Mouse (Mus musculus): ENCODE measurements around the gene Unc93a. TPM values are rescaled to one million over a fixed set of nuclear protein-coding genes. Genes with fewer than 3 reads are reported as not detected.
"Not testable (repeated sequence)": the region's sequence is repeated elsewhere in the genome, so short reads cannot be mapped to it uniquely, and the experiment has no call there.

The Unc93a gene
- polyA plus RNA-seq, 1 experiment from 2014 or later, result not detected

DNA sequence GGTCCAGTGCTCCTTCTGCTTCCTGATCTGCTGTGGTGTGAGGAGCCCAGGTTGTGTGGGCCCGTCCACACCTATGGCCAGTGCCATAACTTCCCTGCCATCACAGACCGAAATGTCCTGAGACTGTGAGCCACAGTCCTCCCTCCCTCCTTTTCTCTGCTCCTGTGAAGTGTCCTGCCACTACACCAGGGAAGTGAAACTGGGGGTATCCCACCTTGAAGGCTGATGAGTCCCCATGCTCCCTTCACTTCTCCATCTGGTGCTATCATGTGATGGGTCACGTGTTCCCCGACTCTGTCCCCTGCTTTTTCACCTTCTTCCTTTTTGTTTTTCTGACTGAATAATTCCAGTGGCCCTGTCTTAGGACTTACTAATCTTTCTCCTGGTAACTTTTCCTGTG is 38.6 kb downstream of the Unc93a start:
- H3K27ac ChIP-seq (ENCODE audit: low read length); H3K4me3 ChIP-seq (ENCODE audit: low read depth, low read length); H3K4me2 ChIP-seq (ENCODE audit: low read depth, low read length); H3K36me3 ChIP-seq (ENCODE audit: control insufficient read depth, insufficient read depth); H3K4me1 ChIP-seq (ENCODE audit: control insufficient read depth, low read depth, low read length); ATAC-seq (ENCODE audit: low read depth); H3K9me3 ChIP-seq (replicated peaks; ENCODE audit: control insufficient read depth, low read length); H3K27me3 ChIP-seq (ENCODE audit: control insufficient read depth, insufficient read depth, low read depth, low read length); H3K9ac ChIP-seq (ENCODE audit: low read depth, low read length): not testable (repeated sequence)
- WGBS (ENCODE audit: insufficient replicate concordance), result no CpG with 5 or more reads among the region's 4 CpGs

DNA sequence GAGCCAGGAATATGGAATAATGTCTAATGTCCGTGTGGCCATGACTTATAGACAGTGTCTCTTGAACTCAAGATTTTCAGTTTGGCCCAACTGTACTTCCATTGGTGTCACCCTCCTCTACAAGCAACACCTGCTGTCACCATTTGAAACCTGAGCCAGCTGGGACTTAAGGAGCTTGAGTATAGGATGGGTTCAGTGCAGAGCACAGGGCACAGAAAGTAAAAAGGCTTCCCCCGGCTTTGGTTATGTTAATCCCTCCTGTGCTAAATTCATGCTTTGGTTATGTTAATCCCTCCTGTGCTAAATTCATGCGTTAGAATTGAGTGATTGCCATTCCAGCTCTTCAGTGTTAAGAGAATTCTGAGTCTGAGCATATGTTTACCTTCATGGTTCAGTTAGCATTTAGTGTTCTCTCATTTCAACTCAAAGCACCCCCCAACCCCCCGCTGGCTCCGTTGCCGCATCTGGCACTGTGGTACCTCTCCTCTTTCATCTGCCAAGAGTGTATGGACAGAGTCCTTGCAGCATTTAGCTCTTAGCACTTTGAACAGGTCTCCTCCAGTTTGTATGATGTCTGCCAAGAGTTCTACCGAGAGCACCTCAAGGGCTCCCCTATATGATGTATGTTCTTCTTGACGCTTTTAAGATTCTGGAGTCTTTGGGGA is 39.4 kb downstream of the Unc93a start:
- not testable (repeated sequence) for H3K27me3 ChIP-seq (ENCODE audit: control insufficient read depth, insufficient read depth, low read depth, low read length); H3K4me3 ChIP-seq (ENCODE audit: low read depth, low read length); H3K36me3 ChIP-seq (ENCODE audit: control insufficient read depth, insufficient read depth); H3K4me1 ChIP-seq (ENCODE audit: control insufficient read depth, low read depth, low read length); H3K9ac ChIP-seq (ENCODE audit: low read depth, low read length); ATAC-seq (ENCODE audit: low read depth); H3K9me3 ChIP-seq (replicated peaks; ENCODE audit: control insufficient read depth, low read length); H3K4me2 ChIP-seq (ENCODE audit: low read depth, low read length); H3K27ac ChIP-seq (ENCODE audit: low read length)
- WGBS (ENCODE audit: insufficient replicate concordance), result 60% methylated on average over 5 of the region's 8 CpGs

DNA sequence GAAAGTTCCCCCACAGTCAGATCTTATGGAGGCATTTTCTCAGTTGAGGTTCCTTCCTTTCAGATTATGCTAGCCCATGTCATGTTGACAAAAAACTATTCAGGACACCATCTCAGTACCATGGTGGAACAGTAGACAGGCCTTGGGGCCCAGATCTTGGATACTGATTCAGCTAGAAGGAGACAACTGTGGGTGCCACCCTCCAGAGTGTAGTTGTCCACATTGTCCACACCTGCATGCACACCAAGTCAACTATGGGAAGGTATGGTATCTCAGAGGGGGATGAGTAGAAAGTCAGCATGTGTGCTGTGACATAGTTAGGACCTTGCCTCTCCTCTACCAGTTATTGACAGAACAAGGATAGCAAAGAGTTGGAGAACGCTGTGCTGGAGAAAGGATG is 40.1 kb downstream of the Unc93a start:
- H3K27me3 ChIP-seq (ENCODE audit: control insufficient read depth, insufficient read depth, low read depth, low read length); H3K9ac ChIP-seq (ENCODE audit: low read depth, low read length); H3K27ac ChIP-seq (ENCODE audit: low read length); ATAC-seq (ENCODE audit: low read depth); H3K36me3 ChIP-seq (ENCODE audit: control insufficient read depth, insufficient read depth); H3K4me1 ChIP-seq (ENCODE audit: control insufficient read depth, low read depth, low read length); H3K9me3 ChIP-seq (replicated peaks; ENCODE audit: control insufficient read depth, low read length); H3K4me3 ChIP-seq (ENCODE audit: low read depth, low read length); H3K4me2 ChIP-seq (ENCODE audit: low read depth, low read length): not testable (repeated sequence)
- WGBS (ENCODE audit: insufficient replicate concordance), result no CpG with 5 or more reads among the region's 1 CpGs

DNA sequence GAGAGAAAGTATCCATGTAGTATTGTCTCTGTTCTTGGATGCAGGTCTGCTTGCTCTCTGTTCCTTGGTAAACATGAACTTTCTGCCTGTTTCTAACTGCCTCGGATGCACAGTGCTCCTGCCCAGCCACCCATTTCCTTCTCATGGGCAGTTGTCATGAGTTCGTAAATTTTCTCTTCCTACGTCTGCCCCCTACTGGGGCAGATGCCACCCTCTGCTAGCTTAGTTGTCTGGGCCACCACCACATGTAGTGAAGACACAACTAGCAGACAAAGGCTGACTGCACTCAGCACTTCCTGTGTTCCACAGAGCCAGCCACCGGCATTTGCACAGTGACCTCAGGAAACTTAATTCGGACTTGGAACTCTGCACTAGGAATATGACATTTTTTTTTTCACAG is 62.4 kb downstream of the Unc93a start:
- not testable (repeated sequence) for H3K27me3 ChIP-seq (ENCODE audit: control insufficient read depth, insufficient read depth, low read depth, low read length); H3K4me2 ChIP-seq (ENCODE audit: low read depth, low read length); H3K9me3 ChIP-seq (replicated peaks; ENCODE audit: control insufficient read depth, low read length); ATAC-seq (ENCODE audit: low read depth); H3K4me1 ChIP-seq (ENCODE audit: control insufficient read depth, low read depth, low read length); H3K9ac ChIP-seq (ENCODE audit: low read depth, low read length); H3K4me3 ChIP-seq (ENCODE audit: low read depth, low read length); H3K27ac ChIP-seq (ENCODE audit: low read length); H3K36me3 ChIP-seq (ENCODE audit: control insufficient read depth, insufficient read depth)
- 27% methylated on average over 3 of the region's 5 CpGs for WGBS (ENCODE audit: insufficient replicate concordance)

DNA sequence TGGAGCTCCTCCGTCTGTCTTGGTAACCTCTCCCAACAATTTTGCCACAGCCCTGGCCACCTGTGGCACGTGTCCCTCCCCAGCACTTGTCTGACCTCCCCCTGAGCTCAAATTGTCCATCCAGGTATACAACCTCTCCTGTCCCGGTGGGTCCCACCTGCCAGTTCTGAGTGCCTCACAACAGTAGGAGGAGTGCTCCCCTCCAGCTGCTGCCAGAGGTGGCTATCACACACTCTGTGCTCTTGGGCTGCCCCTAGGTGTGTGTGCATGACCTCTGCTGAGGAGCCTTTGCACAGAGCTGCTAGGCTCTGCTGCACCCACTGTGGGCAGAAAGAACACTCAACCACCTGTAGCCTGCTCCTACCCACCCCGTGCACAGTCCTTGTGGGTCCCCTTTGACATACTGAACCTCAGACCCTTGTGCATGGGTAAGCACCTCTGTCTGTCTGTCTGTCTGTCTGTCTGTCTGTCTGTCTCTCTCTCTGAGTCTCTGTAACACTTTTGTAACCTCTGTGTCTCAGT is 63.7 kb downstream of the Unc93a start:
- not testable (repeated sequence) for H3K4me3 ChIP-seq (ENCODE audit: low read depth, low read length); H3K4me1 ChIP-seq (ENCODE audit: control insufficient read depth, low read depth, low read length); H3K9me3 ChIP-seq (replicated peaks; ENCODE audit: control insufficient read depth, low read length); H3K36me3 ChIP-seq (ENCODE audit: control insufficient read depth, insufficient read depth); H3K27ac ChIP-seq (ENCODE audit: low read length); H3K27me3 ChIP-seq (ENCODE audit: control insufficient read depth, insufficient read depth, low read depth, low read length); H3K9ac ChIP-seq (ENCODE audit: low read depth, low read length); H3K4me2 ChIP-seq (ENCODE audit: low read depth, low read length); ATAC-seq (ENCODE audit: low read depth)
- WGBS (ENCODE audit: insufficient replicate concordance), result 55% methylated on average over 1 of the region's 4 CpGs

DNA sequence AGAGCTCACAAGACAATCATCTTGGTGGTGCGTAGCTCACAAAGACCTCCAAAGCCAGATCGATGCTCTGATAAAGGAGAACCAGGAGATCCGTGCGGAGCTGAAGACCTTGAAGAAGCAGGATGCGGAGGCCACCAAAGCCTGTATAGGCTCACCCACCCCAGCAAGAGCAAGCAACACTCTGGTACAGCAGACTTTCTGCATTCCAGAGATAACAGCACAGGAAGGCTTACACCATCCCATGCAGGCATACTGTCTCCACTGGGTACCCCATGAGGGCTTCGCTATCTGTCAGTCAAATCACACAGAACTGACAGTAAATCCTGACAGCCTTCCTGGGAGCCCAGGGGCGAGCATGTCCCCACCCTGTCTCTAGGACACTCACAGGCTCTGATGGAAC is 68.7 kb downstream of the Unc93a start:
- H3K4me1 ChIP-seq (ENCODE audit: control insufficient read depth, low read depth, low read length); H3K27me3 ChIP-seq (ENCODE audit: control insufficient read depth, insufficient read depth, low read depth, low read length); H3K9me3 ChIP-seq (replicated peaks; ENCODE audit: control insufficient read depth, low read length); H3K4me2 ChIP-seq (ENCODE audit: low read depth, low read length); ATAC-seq (ENCODE audit: low read depth); H3K9ac ChIP-seq (ENCODE audit: low read depth, low read length); H3K4me3 ChIP-seq (ENCODE audit: low read depth, low read length); H3K36me3 ChIP-seq (ENCODE audit: control insufficient read depth, insufficient read depth); H3K27ac ChIP-seq (ENCODE audit: low read length): not testable (repeated sequence)
- 61% methylated on average over 4 of the region's 7 CpGs for WGBS (ENCODE audit: insufficient replicate concordance)

DNA sequence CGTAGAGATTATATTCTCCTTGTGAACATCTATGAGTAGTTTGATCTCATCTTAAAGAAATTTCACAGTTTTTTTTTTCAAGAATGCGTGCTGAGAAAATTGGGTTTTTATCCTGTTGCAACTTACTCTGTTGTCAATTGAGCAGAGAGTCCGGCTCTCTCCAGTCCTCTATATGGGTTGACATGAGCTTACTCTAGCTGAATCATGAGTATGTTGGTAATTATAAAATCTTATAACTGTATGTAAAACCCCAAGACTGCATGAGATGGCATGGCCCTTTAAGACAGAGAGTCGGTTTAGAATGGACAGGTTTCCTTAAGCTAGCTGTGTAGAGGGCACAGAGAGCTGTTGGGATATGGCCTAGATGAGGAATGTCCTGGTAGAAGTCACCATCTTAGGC is 70.8 kb downstream of the Unc93a start, which contains the start of gene Tcp10b:
Gene Tcp10b (plus strand): TSS at position 301 of the 400 bp plus-strand sequence.
- not testable (repeated sequence) for H3K4me2 ChIP-seq (ENCODE audit: low read depth, low read length); H3K27ac ChIP-seq (ENCODE audit: low read length); ATAC-seq (ENCODE audit: low read depth); H3K36me3 ChIP-seq (ENCODE audit: control insufficient read depth, insufficient read depth); H3K4me3 ChIP-seq (ENCODE audit: low read depth, low read length); H3K9me3 ChIP-seq (replicated peaks; ENCODE audit: control insufficient read depth, low read length); H3K9ac ChIP-seq (ENCODE audit: low read depth, low read length); H3K27me3 ChIP-seq (ENCODE audit: control insufficient read depth, insufficient read depth, low read depth, low read length); H3K4me1 ChIP-seq (ENCODE audit: control insufficient read depth, low read depth, low read length)
- WGBS (ENCODE audit: insufficient replicate concordance), result 72% methylated on average over 4 of the region's 4 CpGs

Other genes with a start within 250 kb of the Unc93a start
- 0.21 and 0.35 TPM in 2 replicates for gene Pnldc1, start 221.6 kb downstream of the Unc93a start, polyA plus RNA-seq (2015; fragmentation: Nextera tagmentation; extraction: Ambion mirVana)
- 172 and 197 TPM in 2 replicates for gene Tcp1, start 216.1 kb downstream of the Unc93a start, polyA plus RNA-seq (2015; fragmentation: Nextera tagmentation; extraction: Ambion mirVana)
- 81.8 and 92.8 TPM in 2 replicates for gene Mrpl18, start 215.5 kb downstream of the Unc93a start, polyA plus RNA-seq (2015; fragmentation: Nextera tagmentation; extraction: Ambion mirVana)
- gene Acat3, start 191.2 kb downstream of the Unc93a start, polyA plus RNA-seq (2015; fragmentation: Nextera tagmentation; extraction: Ambion mirVana), result 15.1 and 16.5 TPM in 2 replicates
- gene Acat2, start 171.1 kb downstream of the Unc93a start, polyA plus RNA-seq (2015; fragmentation: Nextera tagmentation; extraction: Ambion mirVana), result 97.5 and 101 TPM in 2 replicates
- gene Wtap, start 137.6 kb downstream of the Unc93a start, polyA plus RNA-seq (2015; fragmentation: Nextera tagmentation; extraction: Ambion mirVana), result 42.0 and 42.4 TPM in 2 replicates
- 108 and 116 TPM in 2 replicates for gene Sod2, start 125.0 kb downstream of the Unc93a start, polyA plus RNA-seq (2015; fragmentation: Nextera tagmentation; extraction: Ambion mirVana)
- gene Gpr31b, start 79.5 kb downstream of the Unc93a start, polyA plus RNA-seq (2015; fragmentation: Nextera tagmentation; extraction: Ambion mirVana), result not detected in 2 replicates
- not detected in 2 replicates for gene Tcp10b, start 70.7 kb downstream of the Unc93a start, polyA plus RNA-seq (2015; fragmentation: Nextera tagmentation; extraction: Ambion mirVana)
- not detected in 2 replicates for gene Smok2a, start 89.4 kb upstream of the Unc93a start, polyA plus RNA-seq (2015; fragmentation: Nextera tagmentation; extraction: Ambion mirVana)
- not detected in 2 replicates for gene Smok2b, start 98.4 kb upstream of the Unc93a start, polyA plus RNA-seq (2015; fragmentation: Nextera tagmentation; extraction: Ambion mirVana)
- not detected in 2 replicates for gene Tcp10c, start 222.8 kb upstream of the Unc93a start, polyA plus RNA-seq (2015; fragmentation: Nextera tagmentation; extraction: Ambion mirVana)